Mouse (Mus musculus) cerebellum, adult 2 months (tissue): ENCODE results near the gene Gltp.

Source experiments
- CTCF ChIP-seq: fragments of 200-500 bp; IDR thresholded peaks from 2 replicates; pipeline ENCODE4 v1.5.1; 2011; ENCODE audit warnings: low read depth, mild to moderate bottlenecking, control low read depth, low read length, moderate library complexity, borderline replicate concordance; ENCODE audit not compliant: insufficient read depth
- POLR2A ChIP-seq: fragments of 200-500 bp; IDR thresholded peaks from 2 replicates; pipeline ENCODE4 v1.6.1; 2011; ENCODE audit warnings: low read length, control low read depth, borderline replicate concordance; ENCODE audit not compliant: insufficient read depth

- TF ChIP-seq POLR2A (no peak), CTCF (no peak)
Observed at GRCm38 (mm10) chr5:114737090-114737887, 46.5 kb upstream of the Gltp start.
